Mouse (Mus musculus): ENCODE data around the gene Gpr153.

The Gpr153 gene

DNA sequence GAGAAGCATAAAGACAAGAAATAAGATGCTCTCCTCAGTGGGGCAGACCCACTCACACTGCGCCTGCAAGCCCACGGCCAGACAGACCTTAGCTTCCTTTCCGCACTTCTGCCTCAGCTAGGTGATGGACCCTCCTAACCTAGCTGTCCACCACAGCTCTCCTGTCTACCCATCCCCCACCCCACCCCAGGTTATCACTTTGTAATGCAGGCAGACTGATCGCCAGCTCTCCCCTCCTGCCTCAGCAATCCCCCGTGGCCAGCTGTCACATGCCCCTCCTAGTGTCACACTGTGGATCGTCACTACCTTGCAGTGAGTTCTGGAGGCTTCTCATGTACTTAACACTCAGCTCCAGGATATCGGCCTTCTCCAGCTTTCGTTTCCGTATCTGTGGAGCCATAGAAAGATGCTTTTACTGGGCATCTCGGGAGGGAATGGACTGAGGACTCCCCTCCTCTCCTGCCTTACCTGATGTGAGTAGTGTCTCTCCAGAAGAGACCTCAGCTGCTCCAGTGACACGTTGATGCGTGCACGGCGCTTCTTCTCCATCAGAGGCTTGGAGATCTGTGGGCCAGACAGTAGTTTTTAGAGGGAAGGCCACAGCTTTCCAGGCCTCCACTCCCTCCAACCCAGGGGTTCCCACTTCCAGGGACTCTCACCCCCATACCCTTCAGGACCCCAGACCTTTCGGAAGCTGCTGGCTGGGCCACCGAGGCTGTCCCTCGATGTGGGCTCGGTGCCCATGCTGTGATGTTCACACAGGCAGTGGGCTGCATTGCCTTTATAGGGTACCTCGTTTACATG is 13.5 kb downstream of the Gpr153 start:
- no peak for DNase-seq (ENCODE audit: low spot score in 2 of 2)

DNA sequence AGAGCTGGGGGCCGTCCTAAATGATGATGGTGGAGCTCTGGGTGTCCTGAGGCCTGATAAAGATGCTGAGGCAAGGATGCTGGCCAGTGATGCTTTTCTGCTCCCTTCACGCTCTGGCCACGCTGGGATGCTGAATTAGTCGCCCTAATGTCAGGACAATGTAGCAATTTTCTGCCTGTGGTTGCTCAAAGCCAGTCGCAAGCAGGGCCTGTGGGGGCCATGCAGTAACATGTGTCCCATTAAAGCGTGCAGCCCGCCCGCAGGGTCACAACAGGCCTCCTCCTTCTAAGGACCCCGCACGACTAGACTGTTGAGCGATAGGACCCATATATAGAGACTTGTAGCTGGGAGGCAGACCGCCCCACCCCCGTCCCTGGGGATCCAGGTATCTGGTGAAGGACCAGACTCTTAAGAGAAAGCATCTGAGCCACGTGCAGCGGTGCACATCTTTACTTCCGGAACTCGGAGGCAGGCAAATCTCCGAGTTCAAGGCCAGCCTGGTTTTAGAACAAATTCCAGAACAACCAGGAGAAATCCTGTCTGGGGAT is 14.4 kb downstream of the Gpr153 start:
- DNase-seq (ENCODE audit: low spot score in 2 of 2): no peak

DNA sequence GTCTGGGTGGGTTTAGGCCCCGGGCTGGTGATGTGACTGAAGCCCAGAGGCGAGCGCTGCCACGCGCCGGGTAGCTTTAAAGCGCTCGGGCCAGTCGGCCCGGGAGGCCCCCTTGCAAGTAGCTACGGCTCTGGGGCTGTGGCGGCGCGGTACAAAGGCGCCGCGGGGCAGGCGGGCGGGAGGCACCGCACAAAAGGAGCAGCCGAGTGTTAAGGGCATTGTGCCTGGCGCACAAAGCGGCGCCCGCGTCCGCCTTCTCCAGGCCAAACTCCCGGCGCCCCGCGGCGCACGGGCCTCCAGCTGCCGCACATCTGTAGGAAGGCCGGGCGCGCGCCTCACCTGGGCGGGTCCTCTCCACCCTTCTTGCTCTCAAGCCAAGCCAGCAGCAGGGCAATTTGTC is 16.4 kb downstream of the Gpr153 start:
- DNase-seq (ENCODE audit: low spot score in 2 of 2): no peak

DNA sequence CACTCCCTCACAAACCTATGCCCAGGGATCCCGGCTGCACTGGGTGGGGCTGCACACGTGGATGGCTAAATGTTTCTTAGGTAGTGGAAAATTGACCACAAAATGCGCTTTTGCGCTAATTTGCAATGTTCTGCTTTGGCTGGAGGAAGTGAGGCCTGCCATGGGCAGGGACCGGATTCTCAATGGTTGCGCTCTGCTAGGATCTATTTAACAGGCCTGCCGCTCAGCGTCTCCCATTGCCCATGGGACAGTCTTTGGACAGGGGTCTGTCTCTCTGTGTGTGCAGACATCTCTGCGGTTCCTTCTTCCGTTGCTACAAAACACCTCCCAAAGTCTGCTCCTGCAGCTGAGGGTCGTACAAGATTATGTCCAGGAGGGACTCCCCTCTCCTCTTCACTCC is 17.0 kb downstream of the Gpr153 start:
- DNase-seq (ENCODE audit: low spot score in 2 of 2): no peak

DNA sequence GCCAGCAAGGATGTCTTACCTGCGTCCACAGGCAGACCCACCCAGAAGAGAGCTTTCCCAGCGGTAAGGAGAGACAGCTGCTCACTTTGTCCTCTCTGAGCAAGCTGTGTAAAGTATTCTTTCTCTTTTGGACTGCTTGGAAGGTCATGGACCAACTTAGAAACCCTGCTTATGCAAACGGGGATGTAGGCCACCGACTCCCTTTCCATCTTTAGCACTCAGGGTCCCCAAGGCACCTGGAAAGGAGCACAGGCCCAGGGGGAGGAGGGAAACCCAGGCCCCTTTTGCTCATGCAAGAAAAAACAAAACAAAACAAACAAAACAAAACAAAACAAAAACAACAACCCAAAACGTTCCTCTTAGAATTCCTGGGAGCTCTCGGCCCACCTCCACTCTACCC is 17.5 kb downstream of the Gpr153 start, which contains the start of gene Hes3:
Hes3 (minus strand) TSS at position 101 of the 400 bp plus-strand sequence.
- DNase-seq (ENCODE audit: low spot score in 2 of 2): no peak

DNA sequence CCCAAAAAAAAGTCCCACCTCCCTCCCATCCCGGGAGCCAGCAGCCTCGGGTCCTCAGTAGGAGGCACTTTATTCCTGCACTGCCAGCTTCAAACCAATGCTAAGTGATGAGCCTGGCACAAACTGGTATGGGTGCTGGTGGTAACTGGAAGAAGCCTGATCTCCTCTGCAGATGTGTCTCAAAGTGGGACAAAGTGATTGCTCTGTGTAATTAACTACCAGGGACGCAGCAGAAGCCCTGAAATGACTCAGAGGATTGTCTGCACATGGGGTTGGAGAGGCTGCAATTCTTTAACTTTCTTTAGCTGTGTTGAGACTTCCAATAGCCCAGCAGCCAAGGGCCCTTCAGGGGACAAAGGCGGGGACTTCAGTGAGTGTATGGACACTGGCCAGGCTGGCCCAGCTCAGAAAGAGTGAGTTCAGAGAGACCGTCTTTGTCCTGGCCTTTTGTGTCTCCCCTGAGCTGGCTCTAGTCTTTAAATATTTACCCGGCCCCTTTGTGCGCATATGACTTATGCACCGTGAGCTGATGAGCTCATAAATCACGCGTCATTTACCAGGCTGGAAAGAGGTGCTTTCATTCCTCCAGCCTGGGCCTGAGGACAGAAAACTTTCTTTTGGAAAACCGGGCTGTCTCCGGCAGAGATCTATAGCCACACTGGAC is 18.2 kb downstream of the Gpr153 start:
- no peak for DNase-seq (ENCODE audit: low spot score in 2 of 2)

DNA sequence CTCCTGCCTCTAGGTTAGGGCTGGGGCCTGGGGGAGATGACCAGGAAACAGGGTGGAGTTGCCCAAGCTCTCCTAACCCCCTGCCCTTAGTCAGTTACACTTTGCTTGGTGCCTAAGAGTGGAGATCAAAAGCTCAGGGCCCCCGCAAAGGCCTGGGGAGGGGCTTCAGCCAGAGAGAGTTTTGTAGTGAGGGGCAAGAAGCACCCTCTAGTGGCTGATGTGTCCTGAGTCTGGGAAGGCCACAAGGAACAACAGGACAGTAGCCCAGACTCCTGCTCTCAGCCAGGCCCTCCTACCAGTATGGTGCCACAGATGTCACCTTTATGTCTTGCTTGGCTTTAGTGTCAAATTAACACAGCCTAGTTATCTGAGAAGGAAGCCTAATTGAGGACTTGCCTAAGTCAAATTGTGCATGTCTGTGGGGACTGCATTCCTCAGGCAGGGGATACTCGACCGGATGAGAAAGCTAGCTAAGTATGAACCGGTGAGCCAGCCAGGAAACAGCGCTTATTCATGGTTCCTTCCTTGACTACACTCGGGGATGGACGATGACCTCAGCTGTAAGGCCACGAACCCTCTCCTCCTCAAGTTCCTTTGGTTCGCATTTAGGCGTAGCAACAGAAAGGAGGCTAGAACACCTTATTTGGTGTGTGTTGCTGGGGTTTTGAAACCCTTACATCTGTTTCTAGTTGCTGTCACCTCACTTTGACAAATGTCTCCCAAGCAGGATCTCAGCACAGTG is 20.3 kb downstream of the Gpr153 start:
- DNase-seq (ENCODE audit: low spot score in 2 of 2): no peak

DNA sequence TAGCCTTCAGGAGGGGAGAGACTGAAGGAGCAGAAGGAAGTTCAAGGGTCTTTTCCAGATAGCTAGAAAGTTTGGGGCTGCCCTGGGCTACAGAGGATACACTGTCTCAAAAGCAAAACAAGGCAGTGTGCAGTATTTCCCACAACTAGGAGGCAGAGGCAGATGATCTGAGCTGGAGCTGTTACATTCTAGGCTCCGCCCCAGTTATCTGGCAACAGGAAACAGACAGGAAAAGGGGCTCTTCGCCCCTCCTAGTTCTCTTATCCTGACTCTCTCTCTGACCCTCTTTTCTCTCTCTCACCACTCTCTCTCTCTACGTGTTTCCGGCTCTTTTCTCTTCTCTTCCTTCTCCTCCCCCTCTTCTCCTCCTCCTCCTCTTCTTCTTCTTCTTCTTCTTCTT is 21.9 kb downstream of the Gpr153 start:
- no peak for DNase-seq (ENCODE audit: low spot score in 2 of 2)

DNA sequence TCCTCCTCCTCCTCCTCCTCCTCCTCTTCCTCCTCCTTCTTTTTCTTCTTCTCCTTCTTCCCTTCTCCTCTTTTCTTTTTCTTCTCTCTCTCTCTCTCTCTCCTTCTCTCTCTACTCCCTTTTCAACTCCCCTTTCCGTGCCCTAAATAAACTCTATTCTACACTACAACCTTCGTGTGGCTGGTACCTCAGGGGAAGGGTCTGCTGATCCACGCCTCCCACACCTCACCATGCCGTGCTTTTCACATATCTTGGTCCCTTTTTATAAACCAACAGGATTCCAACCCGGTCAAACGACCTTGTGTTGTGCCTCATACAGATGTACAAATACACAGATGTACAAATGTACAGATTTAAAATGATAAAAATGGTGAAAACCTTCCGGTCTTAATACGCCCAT is 22.3 kb downstream of the Gpr153 start:
- no peak for DNase-seq (ENCODE audit: low spot score in 2 of 2)

DNA sequence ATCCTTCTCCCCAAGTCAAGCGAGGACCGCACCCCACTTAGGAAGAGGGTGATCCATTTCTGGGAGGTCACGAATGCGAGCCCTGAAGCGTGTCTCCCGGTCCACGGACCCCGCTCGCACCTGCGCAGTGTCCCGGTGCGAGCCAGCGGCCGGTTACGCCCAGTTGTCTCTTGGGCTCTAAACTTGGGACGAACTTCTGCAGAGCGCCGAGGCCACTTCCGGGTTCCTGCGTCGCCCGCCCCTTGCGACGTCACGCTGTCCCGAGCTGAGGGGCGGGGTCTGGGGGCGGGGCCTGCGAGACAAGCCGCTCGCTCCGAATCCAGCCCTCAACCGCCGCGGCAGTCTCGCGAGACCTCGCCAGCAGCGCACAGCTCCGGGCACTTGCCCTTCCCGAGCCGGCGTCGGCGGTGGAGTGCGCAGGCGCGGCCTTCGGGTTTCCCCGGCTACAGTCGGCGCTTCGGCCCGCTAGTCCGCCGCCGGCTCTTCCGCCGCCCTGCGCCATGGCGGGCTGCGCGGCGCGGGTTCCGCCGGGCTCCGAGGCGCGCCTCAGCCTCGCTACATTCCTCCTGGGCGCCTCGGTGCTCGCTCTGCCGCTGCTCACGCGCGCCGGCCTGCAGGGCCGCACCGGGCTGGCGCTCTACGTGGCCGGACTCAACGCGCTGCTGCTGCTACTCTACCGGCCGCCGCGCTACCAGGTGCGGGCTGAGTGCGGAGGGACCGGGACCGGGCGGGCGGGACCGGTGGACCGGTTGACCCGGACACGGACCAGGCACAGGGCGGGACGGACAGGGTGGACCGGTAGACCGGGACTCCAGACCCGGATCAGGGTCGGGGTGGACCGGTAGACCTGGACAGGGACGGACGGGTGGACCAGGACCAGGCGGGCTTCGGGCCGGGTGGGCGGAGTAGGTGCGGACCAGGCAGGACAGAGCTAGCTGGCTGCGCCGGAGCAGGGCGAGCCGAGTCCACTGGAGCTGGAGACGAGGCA is 23.1 kb downstream of the Gpr153 start, which contains the start of gene Icmt:
Icmt (plus strand) TSS at position 354 of the 988 bp plus-strand sequence.
- DNase-seq (ENCODE audit: low spot score in 2 of 2): peak; percentile 97 to 98

DNA sequence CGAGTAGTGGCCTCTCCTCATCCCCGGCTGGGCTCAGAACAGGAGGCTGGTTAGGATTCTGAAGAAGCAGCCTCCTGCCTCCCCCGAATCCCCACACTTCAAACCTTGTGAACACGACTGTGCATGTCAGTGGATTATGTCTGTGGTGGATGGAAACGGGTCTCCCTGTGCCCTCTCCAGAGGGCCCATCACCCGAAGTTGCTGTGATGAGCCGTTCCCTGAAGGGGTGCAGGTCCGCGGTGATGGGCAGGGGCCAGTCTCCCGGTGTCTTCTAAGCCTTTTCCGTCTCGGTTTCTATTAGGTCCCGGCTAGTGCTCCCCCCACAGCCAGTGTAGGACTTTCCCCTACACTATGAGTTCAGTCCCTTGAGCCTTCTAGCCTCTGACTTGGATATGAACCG is 24.8 kb downstream of the Gpr153 start:
- no peak for DNase-seq (ENCODE audit: low spot score in 2 of 2)

DNA sequence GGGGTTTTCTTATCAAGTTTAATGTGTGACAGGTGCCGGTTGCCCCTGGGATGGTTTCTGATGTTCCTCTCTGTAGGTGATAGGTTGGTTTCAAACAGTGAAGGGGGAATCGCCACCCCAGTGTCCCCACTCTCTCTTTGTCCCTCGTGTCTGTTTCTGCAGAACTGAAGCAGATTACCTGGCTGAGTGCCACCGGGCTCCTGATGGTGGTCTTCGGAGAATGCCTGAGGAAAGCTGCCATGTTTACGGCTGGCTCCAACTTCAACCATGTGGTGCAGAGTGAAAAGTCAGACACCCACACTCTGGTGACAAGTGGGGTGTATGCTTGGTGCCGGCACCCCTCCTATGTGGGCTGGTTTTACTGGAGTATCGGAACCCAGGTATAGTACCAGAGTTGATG is 26.3 kb downstream of the Gpr153 start:
- no peak for DNase-seq (ENCODE audit: low spot score in 2 of 2)

DNA sequence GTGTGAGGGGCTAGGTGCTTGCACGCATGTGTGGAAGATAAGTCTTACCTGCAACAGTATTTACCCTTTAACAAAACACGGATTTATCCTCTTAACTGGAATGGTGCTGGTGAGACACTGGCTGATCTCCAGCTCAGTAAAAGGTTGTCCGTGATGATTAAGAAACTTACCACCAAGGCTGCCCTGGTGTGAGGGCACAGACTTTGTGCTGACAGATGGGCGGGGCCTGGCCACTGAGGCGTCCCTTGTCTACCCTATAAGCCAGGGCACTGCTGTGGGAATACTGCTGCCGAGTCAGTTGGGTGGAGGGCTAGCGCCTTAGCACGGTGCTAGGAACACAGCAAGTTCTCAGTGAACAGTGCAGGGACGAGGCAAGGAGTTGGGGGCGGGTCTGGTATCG is 28.0 kb downstream of the Gpr153 start:
- no peak for DNase-seq (ENCODE audit: low spot score in 2 of 2)

DNA sequence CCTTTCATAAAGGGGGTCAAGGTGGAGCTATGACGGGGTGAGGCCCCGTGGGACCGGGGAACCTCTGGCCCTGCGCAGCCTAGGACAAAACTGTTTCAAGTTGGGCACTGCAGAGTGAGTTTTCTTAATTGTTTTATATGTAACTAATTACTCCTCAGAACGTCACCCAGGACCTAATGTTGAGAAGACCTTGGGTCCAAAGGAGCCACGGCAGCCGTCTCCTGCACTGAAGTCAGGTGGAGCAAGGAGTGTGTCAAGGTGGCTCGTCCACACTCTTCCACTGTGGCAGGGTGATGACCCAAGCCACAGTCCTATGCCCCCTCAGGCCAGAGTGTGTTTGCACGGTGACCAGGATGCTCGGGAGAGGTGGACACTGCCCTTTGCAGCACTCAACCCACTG is 29.1 kb downstream of the Gpr153 start:
- no peak for DNase-seq (ENCODE audit: low spot score in 2 of 2)

DNA sequence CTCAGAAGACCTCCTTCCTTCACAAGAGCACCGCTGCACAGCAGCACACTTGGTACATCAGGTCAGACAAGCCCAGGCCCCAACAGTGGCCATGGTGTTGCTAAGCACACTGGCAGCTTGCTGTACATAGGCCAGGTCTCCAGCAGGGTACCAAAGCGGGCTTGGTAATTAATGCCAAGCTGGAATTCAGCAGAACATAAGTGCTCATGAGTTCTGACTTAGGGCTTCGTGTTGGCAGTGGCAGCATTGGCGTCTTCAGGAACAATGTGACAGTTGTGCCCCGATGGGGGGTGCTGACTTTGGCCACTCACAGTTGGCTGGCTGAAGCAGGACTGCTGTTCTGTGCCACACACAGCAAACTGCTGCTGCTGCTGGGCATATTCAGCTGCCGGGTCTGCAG is 30.7 kb downstream of the Gpr153 start:
- no peak for DNase-seq (ENCODE audit: low spot score in 2 of 2)

DNA sequence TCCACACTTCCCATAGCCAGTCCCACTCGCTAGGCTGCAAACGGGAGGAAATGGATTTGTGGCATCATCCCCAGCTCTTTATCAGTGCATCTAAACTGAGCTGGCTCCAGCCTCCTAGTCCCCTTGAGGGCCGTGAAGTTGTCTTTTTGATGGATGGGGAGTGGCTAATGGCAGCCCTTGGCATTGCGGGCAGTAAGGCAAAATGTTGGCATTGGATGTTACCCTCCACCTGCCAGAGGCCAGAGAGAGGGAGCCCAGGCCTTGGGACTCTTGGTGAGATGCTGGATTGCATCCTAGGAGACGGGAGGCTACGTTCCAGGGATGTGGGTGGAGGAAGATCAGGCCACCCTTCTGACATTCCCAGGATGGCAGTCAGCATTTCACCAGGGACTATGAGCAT is 32.0 kb downstream of the Gpr153 start:
- DNase-seq (ENCODE audit: low spot score in 2 of 2): no peak

DNA sequence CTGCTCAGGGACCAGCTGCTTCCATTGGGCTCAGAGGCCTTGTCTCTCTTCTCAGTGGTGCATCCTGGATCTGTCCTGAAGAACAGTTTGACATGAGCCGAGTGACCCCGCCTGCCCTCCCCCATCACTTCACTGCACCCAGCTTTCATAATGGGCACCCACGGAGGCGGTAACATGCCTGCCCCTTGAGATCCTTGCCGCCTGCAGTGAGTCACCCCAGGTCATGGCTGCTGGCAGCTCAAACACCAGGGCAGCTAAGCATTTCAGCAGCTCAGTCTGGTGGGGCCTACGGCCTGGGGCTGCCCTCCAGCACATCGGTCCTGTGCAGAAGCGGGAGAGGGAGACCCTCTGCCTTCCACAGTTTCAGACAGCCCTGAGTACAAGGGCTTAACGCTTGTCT is 33.5 kb downstream of the Gpr153 start:
- no peak for DNase-seq (ENCODE audit: low spot score in 2 of 2)

DNA sequence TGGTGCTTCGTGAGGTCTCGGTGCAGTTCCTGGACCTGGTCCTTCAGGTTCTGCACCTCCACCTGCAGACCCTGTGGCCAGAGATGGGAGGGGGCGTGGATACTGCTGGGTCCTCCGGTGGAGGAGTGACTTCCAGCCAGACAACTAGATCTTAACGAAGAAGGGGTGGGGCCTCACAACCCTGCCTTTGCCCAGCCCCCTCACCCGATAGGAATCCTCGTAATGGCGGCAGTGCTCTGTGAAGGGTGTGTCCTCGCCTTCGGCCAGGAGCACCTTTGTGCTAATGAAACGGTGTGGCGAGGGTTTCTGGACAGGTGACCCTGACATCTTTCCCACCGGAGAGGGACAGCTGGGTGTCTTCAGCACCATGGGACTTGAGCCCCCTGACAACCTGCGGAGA is 38.2 kb downstream of the Gpr153 start:
- DNase-seq (ENCODE audit: low spot score in 2 of 2): no peak

DNA sequence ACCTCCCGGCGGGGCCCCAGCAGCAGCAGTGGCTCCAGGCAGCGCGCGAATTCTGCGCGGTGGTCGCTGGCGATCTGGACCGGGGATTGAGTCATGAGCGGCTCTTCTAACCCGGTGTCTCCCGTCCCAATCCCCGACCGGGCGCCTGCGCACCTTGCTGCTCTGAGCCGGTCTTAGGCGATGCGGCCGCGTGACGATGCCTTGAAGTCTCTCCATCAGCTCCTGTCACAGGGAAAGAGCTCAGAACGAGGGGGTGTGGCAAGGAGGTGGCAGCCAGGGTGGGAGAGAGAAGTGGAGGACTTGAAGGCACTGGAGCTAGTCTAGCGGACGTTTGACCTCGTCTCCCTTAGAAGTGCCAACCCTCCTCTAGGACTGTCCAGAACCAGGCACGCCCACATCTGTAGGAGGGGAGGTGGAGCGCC is 39.2 kb downstream of the Gpr153 start:
- peak in 1 of 2 experiments; percentile 20 for DNase-seq (ENCODE audit: low spot score in 2 of 2)

DNA sequence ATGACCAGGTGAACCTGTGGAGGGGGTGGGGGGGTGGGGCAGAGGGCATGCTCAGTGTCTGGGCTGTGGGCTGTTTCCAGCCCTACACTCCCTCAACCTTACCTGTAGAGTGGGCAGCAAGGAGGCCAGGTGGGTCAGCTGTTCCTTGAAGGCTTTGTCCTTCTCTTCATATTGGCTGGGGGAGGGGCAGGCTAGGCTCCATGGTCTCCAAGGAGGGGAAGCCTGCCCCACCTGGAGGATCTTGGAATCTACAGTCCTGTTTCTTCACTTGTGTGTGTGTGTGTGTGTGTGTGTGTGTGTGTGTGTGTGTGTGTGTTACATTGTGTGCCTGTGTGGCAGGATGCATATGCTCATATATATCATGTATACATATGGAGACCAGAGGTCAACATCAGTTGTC is 39.9 kb downstream of the Gpr153 start:
- no peak for DNase-seq (ENCODE audit: low spot score in 2 of 2)

Data from right cerebral cortex, postnatal 36 days (tissue).